Mouse (Mus musculus) lung, postnatal 0 days (tissue): ENCODE data around the gene Paics.

ENCODE experiments used
- CTCF ChIP-seq: IDR thresholded peaks from 2 replicates; pipeline ENCODE4 v1.5.1; 2016; ENCODE audit warnings: antibody characterized with exemption, mild to moderate bottlenecking
- EP300 ChIP-seq: IDR thresholded peaks from 2 replicates; pipeline ENCODE4 v1.6.1; 2016; ENCODE audit warnings: antibody characterized with exemption, mild to moderate bottlenecking, control low read depth

- TF ChIP-seq EP300 (no peak), CTCF (peak; percentile 54)
These were observed 6.8 kb downstream of the Paics start for GRCm38 (mm10) chr5:76957954-76958353.
